Mouse (Mus musculus) brain, embryonic 14.5 days (tissue): ENCODE data around the gene Mki67. TPM values are rescaled to one million over a fixed set of nuclear protein-coding genes. Genes with fewer than 3 reads are reported as not detected.
"Not testable (repeated sequence)": the region's sequence is repeated elsewhere in the genome, so short reads cannot be mapped to it uniquely, and the experiment has no call there.

Experiments
- DNase-seq: peaks from one replicate; pipeline ENCODE4 v3.0.0-alpha.2; 2011; ENCODE audit warnings: low read depth
- CTCF ChIP-seq: fragments of 200-500 bp; IDR thresholded peaks from 2 replicates; pipeline ENCODE4 v1.5.1; 2012; ENCODE audit warnings: inconsistent platforms, mild to moderate bottlenecking, moderate library complexity, borderline replicate concordance; ENCODE audit not compliant: insufficient read depth, insufficient read length; ENCODE audit errors: extremely low read depth
- POLR2A ChIP-seq: fragments of 200-500 bp; IDR thresholded peaks from 2 replicates; pipeline ENCODE4 v1.6.1; 2012; ENCODE audit warnings: mild to moderate bottlenecking, inconsistent platforms, borderline replicate concordance; ENCODE audit not compliant: poor library complexity, insufficient read depth, insufficient read length, severe bottlenecking; ENCODE audit errors: extremely low read depth
- polyA plus RNA-seq: library from polyadenylated mRNA; depleted of rRNA; stranded (reverse); fragments of >200 nt; gene quantifications from 2 replicates; pipeline ENCODE4 v1.2.3, GENCODE M21; 2012

Mki67 gene
- polyA plus RNA-seq, 1 experiment, result 18.4 TPM

GRCm38 (mm10) chr7:135710702-135711101, 5.5 kb downstream of the Mki67 start:
- DNase-seq, result no peak
- TF ChIP-seq POLR2A, result no peak
- TF ChIP-seq CTCF, result no peak

- no peak for DNase-seq
- TF ChIP-seq CTCF (no peak), POLR2A (no peak)
These were observed 10.4 kb downstream of the Mki67 start for GRCm38 (mm10) chr7:135705753-135706152.

GRCm38 (mm10) chr7:135705083-135705482, 11.1 kb downstream of the Mki67 start:
- no peak for TF ChIP-seq POLR2A
- no peak for TF ChIP-seq CTCF

GRCm38 (mm10) chr7:135704251-135704650, 11.9 kb downstream of the Mki67 start:
- no peak for DNase-seq

More at GRCm38 (mm10) chr7:135705083-135705482, 11.1 kb downstream of the Mki67 start:
- DNase-seq, result no peak

GRCm38 (mm10) chr7:135703600-135704148, 12.5 kb downstream of the Mki67 start:
- TF ChIP-seq POLR2A (no peak), CTCF (no peak)
- DNase-seq, result no peak

More at GRCm38 (mm10) chr7:135704251-135704650, 11.9 kb downstream of the Mki67 start:
- TF ChIP-seq POLR2A, result no peak
- no peak for TF ChIP-seq CTCF

GRCm38 (mm10) chr7:135699351-135699750, 16.8 kb downstream of the Mki67 start:
- DNase-seq, result not testable (repeated sequence)

- DNase-seq, result no peak
- TF ChIP-seq POLR2A, result no peak
- TF ChIP-seq CTCF, result no peak
These were observed 17.8 kb downstream of the Mki67 start for GRCm38 (mm10) chr7:135698362-135698761.

GRCm38 (mm10) chr7:135697021-135697740, 19.0 kb downstream of the Mki67 start:
- DNase-seq, result not testable (repeated sequence)

- TF ChIP-seq CTCF (no peak), POLR2A (no peak)
- no peak for DNase-seq
These were observed 20.0 kb downstream of the Mki67 start for GRCm38 (mm10) chr7:135696127-135696526.

GRCm38 (mm10) chr7:135694796-135695195, 21.4 kb downstream of the Mki67 start:
- TF ChIP-seq CTCF, result no peak
- no peak for TF ChIP-seq POLR2A
- DNase-seq, result no peak

- no peak for TF ChIP-seq CTCF
- no peak for DNase-seq
These were observed 22.0 kb downstream of the Mki67 start for GRCm38 (mm10) chr7:135694130-135694529.

GRCm38 (mm10) chr7:135691941-135692340, 24.2 kb downstream of the Mki67 start:
- no peak for DNase-seq
- TF ChIP-seq CTCF, result no peak
- no peak for TF ChIP-seq POLR2A
